Mouse (Mus musculus): Measurements from ENCODE around the gene Alk.

The Alk gene

DNA sequence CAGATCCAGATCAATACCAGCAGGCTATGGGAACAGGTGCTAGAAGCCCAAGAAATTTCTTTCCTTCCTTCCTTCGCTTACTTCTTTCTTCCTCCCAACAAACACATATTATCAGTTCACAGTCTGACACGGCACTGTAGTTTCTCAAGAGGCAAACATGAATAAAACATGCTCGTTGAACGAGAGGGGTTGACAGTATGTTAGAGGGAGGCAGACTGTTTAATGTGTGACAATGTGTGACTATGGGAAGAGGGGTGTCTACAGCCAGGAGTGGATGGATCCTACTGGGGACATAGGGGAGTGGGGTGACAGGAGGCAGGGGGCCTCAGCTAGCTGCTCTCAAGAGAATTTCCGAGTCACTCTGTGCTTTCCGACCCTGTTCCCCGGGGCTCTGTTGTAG lies 573.8 kb downstream of the Alk start:
- no peak for DNase-seq (ENCODE audit: inconsistent ontology term)

DNA sequence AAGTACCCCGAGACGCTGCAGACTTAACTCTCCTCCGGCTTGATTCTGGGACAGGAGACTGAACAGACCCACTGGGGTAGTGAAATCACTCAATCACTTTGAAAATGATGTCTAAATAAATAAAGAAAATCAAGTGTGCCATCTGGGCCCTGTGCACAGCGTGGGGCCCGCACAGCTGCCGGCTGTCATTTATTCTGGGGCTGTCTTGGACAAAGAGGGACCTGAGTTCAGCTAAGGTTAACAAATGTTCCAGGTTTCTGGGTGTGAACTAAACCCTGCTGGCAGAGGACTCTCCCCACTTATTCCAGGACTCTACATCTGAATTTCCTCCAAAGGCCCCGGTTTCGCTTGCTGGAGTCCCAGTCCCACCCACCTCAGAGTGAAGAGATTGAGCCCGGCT lies 581.1 kb downstream of the Alk start:
- DNase-seq (ENCODE audit: inconsistent ontology term): no peak

DNA sequence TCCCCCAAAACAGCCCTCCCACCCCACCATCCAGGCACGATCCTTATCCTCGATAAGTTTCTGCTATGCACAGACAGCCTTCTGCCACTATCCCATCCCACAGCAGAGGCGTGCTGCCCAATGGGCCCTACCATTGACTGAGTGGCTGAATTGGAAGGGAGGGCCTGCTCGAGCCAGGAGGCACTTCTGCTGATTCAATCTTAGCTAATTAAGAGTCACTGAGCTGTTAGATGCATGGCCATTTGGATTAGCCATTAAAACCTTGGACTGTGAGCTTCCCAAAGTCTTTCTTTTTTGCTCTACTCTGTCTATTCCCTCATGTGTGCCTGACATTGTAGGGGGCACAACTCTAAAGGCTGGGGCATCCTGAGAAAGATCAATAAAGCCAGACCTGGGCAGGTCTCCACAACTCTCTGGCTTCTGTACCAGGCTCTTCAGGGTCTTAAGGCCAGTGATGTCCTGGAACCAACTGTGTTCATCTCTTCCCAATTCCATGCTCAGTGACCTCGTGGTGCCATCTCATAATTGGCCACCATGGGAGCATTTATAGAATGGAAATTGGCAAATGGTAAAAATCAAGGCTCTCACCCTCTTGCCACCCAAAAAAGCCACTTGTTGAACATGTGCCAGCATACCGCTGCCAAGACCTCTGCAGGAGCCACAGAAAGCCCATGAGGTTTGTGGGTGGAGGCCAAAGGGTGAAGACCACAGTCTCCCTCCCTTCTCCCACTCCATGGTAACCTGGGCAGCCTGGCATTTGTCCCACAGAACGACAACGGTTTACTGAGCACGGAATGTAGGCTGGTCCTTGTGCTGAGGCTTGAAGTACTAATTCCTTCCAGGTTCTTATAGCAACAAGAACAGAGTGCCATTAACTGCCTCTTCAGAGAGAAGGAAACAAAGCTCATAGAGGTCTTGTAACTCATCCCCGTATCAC lies 582.4 kb downstream of the Alk start:
- peak; percentile 96 for DNase-seq (ENCODE audit: inconsistent ontology term)

DNA sequence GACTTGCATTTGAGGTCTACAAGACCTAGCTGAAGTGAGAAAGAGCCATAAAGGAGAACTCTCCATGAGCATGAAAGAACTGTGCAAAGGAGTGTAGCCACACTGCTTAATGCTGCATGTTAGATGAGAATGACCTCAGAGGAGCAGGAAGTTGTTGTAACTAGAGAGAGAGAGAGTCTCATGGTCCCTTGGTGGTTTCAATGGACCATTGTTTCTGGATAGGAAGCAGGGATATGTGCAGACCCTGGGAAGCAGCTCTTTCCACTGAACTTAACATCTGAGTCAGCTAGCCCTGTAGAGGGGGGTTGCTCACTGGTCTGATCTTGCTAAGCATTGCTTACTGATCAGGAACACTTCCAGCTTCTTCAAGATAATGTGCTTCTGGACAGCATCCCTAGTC lies 587.1 kb downstream of the Alk start:
- no peak for DNase-seq (ENCODE audit: inconsistent ontology term)

DNA sequence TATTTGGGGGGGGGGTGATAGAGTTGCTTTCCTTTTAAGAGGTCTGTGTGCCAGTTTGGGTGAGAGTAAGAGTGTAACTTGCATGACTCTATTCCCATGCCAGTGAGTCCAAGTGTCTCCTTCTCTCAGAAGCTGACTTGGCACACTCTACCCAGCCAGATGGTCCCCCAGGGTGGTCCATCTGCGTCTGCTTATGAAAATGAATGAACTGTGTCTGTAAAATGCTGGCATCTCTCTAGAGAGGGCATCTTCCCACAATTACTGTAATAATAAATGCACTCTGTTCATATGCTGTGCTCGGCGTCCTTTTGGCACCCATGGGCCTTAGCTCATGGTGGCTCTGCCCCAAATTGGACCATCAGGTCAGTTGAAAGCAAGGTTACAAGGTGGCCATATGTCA lies 589.2 kb downstream of the Alk start:
- no peak for DNase-seq (ENCODE audit: inconsistent ontology term)

DNA sequence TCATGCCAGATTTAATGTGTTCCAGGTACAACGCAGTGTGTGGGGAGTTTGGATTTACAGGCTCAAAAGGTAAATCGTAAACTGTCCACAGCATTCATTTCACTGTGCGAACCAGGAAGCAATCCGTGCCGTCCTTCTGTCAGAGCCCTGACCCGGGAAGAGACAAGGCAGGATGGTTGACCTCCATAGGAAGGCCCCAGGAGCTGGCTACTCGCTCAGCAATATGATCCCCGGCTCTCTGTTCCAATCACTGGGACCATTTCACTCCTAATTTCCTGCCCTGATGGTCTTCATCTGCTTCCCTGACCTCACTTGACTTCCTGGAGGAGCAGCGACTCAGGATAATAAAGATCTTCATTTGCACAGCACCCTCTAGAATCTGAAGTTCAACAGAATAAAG lies 591.7 kb downstream of the Alk start:
- no peak for DNase-seq (ENCODE audit: inconsistent ontology term)

DNA sequence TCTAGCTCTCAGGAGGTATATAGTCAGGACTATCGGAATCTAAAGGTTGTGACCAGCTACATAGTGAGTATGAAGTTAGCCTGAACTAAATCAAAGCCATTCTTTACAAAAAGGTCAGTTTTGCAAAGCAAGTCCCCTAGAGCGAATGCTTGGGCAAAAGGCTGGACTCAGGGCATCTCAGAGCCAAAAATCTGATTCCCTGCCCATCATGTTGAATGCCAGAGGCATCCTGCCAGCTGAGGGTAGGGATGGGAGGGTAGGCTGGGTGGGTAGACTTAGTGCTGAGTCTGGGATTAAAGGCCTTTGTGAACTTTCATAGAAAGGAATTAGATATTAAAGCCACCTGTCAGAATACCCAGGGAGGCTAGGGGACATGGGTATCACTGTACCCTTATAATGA lies 594.6 kb downstream of the Alk start:
- DNase-seq (ENCODE audit: inconsistent ontology term): no peak

DNA sequence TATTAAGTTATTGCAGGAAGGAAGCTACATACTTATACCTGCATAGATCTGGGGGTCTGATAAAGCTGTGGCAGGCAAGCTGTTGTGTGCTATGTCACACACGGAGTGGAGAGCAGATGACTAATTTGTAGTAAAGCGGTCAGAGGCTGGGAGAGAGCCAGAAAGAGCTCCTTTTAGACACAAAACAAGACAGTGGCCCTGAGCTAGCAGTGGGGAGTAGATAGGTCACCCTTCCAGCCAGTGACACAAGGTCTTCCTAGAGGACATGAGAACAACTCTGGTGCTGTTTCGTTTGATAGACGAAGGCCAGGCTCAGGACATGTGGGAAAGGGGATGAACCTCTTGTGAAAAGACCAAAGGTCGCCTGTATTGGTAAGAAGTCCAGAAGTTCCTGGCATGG lies 596.0 kb downstream of the Alk start:
- DNase-seq (ENCODE audit: inconsistent ontology term): no peak

DNA sequence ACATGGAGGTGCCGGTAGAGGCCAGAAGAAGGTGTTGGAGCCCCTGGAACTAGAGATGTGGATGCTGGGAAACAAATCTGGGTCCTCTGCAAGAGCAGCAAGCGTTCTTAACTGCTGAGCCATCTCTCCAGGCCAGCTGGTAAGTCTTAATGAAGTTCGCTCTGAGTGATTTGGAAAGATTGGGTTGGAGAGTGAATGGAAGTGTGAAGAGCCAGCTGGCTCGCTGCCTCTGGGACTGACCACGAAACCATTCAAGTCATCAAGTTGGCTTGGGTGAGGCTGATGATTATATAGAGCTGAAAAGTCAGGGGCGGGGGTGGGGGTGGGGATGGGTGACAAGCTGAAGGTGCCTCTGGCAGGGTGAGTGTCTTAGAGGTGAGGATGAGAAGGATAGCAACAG lies 599.1 kb downstream of the Alk start:
- peak; percentile 92 for DNase-seq (ENCODE audit: inconsistent ontology term)

DNA sequence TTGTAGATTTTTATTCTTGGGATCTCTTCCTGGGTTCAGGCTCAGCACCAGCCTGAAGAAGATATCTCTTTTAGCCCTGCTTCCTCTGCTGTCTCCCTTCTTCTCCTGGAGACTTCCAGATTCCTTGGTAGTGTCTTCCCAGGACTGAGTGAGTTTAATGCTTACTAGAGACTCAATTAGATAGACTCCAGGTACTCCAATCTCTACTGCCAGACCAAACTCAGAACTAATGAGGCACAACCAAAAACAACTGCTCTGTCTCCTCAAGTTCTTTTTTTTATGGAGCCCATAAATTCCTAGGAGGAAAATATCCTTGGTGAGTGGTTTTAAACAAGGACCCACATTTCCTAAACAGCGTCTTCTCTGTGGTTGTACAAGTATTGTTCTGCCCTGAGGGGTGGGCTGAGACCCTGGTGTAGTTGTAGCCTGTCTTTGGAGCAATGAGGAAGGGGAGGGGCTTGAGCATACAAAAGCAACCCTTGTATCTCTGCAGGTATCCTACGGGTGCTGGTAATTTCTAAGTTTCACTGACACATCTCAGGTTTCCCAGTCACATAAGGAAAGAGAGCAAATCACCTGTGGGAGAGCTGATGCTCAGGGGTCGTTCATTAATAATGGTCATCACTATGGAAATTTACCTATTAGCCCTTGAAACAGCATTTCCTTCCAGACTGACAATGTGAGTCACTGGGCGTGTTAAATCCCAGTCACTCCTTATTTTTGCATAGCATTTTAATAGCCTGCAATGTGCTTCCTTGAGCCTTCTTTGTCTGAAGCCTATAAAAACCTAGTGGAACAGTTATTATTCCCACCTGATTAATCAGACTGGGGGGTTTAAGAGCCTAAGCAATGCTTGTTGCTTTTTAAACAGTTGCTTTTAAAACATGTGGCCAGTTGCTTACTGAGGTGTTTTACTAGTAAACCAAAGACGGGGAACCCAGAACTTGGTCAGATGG lies 604.6 kb downstream of the Alk start:
- DNase-seq (ENCODE audit: inconsistent ontology term): no peak

DNA sequence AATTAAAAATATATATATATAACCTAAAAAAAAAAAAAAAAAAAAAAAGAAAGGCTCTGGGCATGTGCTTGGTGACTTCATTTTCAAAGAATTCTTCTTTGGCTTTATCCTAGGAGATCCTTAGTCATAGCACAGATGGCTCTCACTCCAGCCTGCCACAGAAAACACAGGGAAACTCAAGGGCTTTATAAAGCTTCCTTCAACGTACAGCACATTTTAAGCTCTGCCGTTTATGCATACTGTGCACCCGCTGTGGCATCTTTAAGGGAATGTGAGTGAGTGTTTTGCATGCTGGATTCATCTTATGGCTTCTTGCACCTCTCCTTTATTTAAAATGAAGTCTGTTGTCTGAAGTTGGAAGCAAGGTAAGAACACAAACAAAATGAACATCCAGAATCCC lies 606.7 kb downstream of the Alk start:
- DNase-seq (ENCODE audit: inconsistent ontology term): peak; percentile 65

DNA sequence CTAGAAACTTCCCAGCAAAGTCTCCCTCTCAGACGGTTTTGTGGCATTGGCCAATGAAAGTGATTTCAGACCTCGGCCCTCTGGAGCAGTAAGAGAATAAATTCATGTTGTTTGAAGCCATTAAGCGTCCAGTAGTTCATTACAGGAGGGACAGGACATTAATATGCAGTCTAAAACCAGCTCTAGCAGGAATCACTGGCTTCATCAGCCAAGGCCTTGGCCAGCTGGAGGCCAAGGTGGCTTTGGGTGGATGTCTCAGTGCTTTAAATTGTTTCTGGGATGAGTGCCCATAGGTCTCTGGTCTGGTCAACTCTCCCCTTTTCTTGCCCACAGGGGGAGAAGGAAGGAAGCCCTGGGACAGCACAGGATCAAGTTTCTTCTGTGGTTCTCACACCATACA lies 608.9 kb downstream of the Alk start:
- DNase-seq (ENCODE audit: inconsistent ontology term): no peak

DNA sequence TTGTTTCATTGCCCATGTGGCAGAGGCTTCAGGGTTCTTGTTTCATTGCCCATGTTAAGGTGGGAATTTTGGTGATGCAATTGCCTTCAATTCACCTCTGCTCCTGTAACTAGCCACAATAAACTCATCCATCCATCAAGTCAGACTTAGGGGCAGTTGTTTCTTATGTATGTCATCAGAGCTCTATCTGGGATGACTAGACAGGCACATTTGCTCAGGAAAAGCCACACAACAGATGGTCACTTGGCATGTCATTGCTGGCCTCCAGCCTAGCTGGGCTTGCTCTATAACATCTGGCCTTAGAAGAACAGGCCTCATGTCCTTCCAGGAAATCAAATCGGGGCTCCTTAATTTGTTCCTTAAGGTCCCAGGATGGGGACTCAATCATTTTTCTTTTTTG lies 610.3 kb downstream of the Alk start:
- no peak for DNase-seq (ENCODE audit: inconsistent ontology term)

DNA sequence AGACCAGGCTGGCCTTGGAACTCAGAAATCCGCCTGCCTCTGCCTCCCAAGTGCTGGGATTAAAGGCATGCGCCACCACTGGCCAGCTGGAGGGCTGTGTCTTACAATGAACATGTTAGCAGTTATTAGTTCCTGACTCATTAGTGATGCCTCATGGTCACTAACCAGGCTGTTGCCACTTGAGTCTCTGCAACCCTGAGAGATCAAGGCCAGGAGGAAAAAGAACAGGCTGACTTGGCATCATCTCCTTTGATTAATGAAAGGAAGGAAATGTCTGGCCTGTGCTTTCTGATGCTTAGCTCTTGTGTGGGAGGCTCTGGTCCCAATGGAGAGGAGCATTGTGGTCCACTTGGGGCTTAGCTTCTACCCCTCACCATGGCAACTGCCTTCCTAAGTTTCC lies 611.4 kb downstream of the Alk start:
- no peak for DNase-seq (ENCODE audit: inconsistent ontology term)

DNA sequence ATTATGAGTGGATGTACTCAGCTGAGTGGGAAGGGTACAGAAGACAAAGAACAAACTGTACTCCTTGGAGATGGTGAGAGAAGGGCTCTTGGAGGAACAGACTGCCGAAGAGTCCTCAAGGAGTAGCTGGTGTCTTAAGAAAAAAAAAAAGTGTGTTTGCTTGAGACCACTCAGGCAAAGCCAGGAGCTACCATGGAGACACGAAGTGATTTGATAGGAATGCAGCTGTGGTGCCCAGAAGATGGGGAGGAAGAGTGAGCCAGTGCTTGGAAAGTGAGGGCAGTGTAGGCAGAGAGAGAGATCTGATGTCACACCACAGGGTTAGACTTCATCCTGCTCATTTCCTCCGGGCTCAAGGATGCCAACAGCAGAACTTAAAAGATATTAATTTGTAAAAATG lies 613.2 kb downstream of the Alk start:
- DNase-seq (ENCODE audit: inconsistent ontology term): no peak

DNA sequence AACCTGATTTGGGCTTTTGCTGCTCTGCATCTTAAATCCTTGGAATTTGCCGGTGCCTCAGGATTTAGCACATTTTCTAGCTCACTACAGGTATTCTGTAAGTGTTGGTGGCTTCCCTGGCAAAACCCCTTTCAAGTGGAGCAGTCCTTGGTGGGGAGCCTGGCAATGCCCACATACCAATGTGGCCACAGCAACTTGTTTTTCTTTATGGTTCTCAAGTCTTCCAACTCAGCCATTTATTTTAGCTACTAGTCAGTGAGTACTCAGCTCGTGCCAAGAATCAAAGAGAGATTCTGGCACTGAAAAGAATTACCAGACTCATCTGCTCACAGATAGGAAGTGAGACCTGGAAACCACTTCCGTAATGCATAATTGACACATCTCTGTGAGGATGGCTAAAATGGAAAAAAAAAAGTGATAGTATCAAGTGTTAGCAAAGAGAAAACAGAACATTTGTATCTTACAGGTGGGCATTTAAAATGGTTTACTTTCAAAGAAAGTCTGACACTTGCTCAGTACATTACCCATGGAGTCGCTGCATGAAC lies 614.2 kb downstream of the Alk start:
- DNase-seq (ENCODE audit: inconsistent ontology term): no peak

DNA sequence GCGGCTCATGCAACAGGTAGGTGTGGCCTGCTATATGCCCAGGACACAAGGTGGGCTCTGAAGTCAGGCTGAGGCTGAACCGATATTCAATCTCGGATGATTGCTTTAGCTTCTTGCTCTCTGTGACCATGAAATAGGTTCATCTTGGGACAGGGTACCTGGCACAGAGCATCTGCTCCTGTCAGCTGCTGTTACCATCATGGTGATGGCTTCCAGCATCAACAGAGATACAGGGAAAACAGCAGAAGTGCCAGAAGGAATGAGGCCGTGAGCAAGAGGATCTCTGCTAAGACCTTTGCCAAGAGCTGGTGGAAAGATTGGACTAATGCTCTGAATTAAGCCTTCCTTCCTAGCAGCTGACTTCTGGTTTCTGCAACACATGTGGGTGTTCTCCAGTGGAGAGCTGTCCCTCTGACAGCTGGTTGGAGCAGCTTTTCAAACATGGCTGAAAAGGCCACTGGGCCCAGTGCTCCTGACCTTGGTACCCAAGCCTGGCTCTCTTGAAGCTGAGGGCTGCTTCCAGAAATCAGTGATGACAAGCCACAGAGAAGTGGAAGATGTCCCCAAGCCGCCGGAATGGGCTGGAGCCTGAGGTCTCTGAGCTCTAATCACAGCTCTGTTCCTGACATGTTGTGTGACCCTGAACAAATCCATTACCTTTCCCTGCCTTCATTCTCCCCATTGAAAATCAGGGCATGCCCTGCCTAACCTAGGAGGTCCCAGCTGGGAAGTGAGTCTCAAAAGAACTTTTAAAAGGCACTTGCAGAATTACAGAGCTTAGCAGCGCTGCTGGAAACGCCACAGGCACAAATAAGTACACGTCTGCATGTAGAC lies 615.5 kb downstream of the Alk start:
- no peak for DNase-seq (ENCODE audit: inconsistent ontology term)

DNA sequence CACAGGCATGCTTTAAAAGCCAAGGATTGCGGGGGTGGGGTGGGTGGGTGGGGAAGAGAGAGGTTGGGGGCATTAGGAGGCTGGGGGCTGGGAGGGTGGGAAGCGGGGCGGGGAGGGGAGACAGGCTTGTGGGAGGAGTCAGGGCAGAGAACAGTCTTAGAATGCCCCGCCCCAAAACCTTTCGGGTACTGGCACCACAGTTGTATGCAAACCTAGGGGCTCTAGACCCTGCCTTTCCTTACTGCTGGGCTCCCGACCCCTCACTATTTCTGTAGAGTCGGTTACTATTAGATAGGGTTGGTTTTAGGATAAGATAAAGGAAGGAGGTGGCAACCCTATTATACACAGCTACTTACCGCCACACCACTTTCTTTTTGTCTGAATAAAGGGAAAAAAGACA lies 617.4 kb downstream of the Alk start:
- no peak for DNase-seq (ENCODE audit: inconsistent ontology term)

DNA sequence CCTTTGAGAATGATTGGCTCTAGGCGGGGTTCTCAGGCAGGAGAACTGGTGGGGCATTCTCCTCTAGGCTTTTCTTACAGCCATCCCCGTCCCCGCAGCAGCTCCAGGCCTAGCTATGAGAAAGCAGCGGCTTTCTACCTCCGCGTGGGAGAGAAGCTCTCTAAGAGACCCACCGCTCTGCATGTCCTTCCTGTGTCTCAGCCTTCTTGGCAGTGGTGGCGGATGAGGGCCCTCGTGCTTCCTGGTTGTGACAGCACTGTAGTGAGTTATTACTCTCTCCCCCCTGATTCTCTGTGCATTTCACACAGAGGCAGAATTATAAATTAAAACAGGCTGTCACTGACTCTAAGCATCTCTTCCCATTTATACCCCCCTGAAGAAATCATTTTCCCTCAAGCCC lies 618.0 kb downstream of the Alk start:
- DNase-seq (ENCODE audit: inconsistent ontology term): no peak

DNA sequence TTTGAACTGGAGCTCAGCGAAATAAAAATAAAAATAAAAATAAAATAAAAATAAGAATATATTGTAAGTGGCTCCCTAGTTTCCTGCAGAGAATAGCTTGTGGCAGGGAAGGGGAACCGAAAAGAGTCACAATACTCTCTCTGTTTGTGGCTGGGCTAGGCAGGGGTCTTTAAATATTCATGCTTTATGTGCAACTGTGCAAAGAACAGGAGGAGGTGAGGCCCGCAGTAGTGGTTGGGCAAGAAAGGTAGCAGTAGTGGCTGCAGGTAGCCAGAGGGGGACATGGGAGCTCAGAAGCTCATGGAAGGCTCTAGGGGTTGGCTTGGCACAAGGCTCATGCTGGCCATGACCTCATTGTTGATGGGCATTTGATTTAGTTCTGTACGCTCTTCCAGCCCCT lies 623.2 kb downstream of the Alk start:
- DNase-seq (ENCODE audit: inconsistent ontology term): no peak

DNA sequence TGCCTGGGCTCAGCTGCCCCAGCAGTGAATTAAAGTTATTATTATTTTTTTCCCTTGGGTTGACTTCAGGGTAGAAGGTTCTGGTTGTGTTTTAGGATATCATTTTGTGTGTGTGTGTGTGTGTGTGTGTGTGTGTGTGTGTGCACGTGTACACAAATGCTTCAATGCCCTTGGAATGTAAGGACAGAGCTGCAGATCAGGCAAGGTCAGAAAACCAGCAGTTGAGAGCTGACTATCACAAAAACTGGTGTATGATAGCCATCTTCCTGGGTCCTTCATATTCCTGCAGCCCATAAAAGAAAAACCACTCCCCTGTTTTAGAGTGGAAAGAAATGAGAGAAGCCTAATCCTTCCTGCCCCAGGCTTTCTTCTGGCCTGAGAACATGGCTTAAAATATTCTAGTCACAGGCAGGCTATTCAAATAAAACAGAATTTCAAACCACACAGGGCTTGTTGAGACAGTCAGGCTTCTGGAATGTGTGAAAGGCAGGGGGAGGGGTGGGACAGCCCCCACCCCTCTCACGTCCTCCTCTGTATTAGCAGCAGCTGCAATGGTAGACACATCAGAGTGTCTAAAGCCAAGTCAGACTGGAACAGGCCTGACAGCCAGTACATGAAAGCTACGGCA lies 623.8 kb downstream of the Alk start:
- DNase-seq (ENCODE audit: inconsistent ontology term): peak; percentile 95
